Mouse (Mus musculus) gastrocnemius, postnatal 14 days (tissue): ENCODE results near the gene Sh3kbp1. TPM values are rescaled to one million over a fixed set of nuclear protein-coding genes. Genes with fewer than 3 reads are reported as not detected.

Experiments used
- DNase-seq: peaks from one replicate; pipeline ENCODE4 v3.0.0; 2021; ENCODE audit warnings: mixed read lengths
- intact Hi-C: fragments of 180-260 bp; cut with DNase I; formaldehyde crosslinking; loops from one replicate; pipeline ENCODE4 v1.15.1; 2025; ENCODE audit warnings: low total_unique reads
- total RNA-seq, 2 experiments: library from RNA; stranded (reverse); gene quantifications; 2 replicates each; pipeline ENCODE4 v1.2.3; 2021

Gene Sh3kbp1
- total RNA-seq, 2 experiments from 2014 or later = 25.0 to 26.0 TPM

DNA sequence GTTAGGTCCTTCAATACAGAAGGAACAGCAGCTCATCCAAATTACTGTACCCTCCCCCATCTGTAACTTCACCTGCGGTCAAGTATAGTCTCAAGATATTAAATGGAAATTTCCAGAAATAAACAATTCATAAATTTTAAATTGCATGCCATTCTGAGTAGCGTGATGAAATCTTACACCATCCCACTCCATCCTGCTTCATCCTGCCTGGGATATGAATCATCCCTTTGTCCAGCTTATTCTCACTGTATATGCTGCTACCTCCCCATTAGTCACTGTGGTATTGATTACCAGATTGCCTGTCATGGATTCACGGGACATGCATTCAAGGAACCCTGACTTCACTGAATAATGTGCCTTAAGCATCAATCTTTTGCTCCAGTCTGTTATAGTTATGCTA lies 104.3 kb downstream of the Sh3kbp1 start:
- no peak for DNase-seq
- intact Hi-C loops = no loop called here

DNA sequence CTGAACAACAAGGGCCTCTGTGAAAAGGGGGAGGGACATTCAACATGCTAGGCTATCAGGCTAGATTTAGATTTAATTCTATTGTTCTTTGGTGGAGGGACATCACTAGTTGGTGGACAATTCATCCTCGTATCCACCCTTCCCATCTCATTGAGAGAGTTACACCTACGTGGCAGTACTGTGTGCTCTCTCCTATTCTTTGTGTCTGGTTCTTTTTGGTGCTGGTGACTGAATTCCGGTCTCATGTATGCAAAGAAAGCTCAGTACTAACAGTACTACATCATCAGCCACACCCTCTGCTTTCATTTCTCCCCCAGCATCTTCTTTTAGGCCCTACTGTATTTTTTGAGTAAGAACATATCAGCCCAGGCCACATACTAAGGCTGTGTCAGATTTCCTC lies 105.8 kb downstream of the Sh3kbp1 start:
- no peak for DNase-seq
- intact Hi-C loops = no loop called here

DNA sequence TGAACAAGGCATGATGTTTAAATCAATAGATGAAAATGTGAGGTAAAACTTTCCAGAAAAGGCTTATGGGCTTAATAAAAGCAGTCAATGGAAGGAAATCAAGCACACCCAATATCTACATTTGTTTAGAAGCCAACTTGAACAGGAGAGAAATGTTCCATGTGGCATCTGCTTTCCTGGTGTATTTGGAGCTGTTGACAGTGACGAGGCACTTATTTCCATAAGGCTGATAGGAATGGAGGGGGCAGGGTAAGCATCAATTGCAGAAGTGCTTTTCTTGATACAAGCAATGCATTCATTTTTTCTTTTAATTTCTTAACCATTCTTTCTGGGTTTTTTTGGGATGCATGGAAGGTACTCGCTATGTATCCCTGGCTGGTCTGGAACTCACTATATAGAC lies 106.9 kb downstream of the Sh3kbp1 start:
- no peak for DNase-seq
- intact Hi-C loops = no loop called here

DNA sequence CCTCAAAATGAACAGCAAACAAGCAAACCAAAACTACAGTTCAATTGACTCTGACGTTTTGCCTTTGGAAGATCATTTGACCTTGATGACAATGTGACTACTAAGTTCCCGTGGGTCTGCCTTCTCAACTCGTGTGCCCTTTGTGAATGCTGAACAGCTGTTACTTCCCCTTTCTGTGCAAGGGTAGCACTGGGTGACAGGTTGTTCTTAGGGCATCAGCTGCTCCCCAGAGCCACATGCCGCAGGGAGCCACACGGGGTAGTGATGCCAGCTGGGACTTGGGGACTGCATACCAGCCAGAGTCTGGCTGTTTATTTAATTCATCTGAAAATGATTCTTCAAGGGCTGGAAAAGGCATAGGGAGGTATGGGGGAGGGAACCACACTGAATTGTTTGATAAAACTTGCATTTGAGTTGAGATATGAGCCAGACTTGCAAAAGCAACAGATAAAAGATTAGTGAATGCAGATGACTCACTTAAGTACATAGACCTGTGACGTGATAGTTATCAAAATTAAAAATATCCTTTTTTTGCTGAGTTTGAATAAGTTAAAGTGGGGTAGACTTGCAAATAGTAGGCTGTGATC lies 108.5 kb downstream of the Sh3kbp1 start:
- DNase-seq = no peak
- intact Hi-C loops = no loop called here

DNA sequence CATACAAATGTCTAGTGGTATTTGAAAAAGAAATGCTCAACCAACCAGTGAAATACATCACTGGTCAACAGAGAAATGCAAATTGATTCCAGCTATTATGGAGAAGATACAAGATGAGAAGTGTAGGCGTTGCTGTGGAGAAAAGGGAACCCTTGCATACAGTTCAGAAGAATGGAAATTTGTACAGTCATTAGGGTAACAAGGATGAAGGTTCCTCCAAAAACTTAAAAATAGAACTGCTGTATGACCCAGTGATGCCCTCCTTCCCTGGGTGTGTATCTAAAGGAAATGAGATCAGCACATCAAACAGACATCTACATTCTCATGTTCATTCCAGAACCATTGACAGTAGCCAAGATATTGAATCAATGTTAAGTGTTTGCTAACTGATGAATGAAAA lies 110.3 kb downstream of the Sh3kbp1 start:
- no peak for DNase-seq
- intact Hi-C loops = no loop called here

DNA sequence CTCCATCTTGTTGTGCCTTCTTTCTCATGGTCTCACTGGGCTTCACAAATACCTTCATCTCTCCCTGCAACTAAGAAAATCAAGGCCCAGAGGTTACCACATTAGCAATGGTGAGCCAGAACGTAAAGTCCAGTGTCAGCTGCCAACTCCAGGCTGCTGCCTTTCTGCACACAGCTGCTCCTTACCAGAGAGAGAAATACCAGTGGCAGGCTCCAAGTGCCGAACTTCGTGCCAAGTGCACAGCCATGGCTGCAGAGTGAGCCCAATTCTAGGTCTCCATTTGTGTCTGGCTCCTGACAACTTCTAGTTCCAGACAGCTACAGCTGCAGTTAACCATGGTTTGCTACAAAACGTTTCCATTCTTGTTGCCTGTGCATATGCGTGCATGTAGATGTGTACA lies 117.0 kb downstream of the Sh3kbp1 start:
- peak; percentile 52 for DNase-seq
- intact Hi-C loops = no loop called here

DNA sequence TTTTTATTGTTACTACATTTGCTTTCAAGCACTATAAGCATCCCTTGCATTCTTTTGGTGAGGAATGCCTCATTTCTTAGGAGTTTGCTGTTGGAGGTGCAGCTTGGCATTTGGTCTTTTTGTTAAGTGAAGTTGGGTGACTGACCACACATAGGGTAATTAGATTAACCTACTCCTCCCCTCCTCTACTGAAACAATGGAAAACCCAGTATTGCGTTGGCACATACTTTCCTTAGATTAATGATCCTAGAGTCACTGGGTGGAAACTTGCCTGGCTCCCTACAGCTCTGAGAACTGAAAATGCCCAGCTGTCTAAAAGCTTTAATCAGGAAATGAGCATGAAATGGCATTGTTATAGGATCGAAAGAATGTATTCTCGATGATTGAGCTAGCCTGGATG lies 117.5 kb downstream of the Sh3kbp1 start:
- intact Hi-C loops = no loop called here

DNA sequence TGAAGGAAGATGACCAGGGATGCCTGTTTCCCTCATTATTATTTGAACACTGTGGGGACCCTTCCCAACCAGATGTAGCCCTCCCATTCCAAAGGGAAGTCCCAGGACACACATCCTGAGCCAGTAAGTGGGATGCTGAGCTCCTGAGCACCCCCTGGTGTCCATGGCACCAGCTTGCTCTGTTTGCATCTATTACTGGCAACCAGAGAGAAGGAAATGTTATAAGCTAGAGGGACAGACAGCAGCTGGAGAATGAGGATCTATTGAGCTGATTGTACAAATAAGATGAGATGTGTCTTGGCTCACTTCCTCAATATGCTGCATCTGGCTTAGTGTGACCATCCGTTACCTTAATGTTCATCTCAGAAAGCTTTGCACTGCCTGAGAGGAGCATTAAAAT lies 124.8 kb downstream of the Sh3kbp1 start:
- DNase-seq = peak; percentile 26
- intact Hi-C loops = loop anchor here (5.0 kb wide), 1 partner anchor 125 kb away; the partner anchor contains the start of gene Sh3kbp1

More for the DNA sequence above, 117.5 kb downstream of the Sh3kbp1 start:
- DNase-seq = no peak

DNA sequence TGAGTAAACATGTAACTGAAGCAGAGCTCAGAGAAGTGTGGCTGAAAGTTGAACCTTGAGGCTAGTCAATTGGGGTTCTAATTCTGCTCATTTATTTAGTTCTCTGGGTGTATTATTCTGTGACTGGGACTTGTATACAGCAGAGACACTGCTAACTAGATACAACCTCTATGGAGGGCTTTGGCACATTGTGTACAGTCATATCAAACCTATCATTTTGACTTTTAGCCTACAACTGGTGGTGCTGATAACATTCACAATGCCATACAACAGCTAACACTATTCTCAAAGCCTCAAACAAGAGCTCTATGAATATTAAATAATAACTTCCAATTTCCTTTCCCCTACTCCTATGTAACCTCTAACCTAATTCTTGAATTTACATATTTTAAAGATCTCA lies 129.2 kb downstream of the Sh3kbp1 start:
- no peak for DNase-seq
- intact Hi-C loops = no loop called here

DNA sequence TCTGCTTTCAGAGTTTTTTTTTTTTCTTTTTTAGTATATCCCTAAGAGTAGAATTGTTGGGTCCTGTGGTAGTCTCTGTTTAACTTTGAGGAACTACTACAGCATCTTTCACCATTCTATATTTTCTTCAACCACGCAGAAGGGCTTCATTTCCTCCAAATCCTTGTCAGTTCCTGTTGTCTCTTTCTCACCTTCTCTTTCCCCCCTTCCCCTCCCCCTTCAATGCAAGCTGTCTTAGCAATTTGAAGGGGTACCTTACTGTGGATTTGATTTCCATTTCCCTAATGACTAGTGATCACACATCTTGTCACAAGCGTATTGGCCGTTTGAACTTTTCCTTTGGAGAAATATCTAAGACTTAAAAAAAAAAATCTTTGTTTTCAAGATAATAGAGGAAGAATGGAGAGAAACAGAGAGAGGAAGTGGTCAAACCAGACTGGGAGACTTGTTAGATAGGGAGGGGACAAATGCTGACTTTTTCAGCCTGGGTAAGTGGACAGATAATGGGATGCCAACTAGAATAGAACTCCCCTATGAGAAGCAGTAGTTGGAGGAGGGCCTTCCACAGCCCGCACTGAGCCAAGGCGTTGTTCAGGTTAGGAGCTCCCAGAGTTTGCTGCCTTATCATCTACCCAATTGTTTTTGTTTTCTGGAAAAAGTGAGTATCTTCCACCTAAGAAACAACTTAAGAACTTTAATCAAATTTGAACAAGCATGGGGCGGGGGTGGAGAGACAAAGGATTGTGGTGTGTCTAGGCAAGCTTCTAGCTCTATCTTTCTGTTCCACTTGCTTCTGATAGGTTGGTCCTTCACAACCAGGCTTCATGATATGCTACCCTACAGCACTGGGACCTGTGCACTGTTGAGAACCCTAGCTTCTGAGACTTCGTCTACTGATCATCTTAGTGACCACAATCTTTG lies 130.1 kb downstream of the Sh3kbp1 start:
- intact Hi-C loops = no loop called here

DNA sequence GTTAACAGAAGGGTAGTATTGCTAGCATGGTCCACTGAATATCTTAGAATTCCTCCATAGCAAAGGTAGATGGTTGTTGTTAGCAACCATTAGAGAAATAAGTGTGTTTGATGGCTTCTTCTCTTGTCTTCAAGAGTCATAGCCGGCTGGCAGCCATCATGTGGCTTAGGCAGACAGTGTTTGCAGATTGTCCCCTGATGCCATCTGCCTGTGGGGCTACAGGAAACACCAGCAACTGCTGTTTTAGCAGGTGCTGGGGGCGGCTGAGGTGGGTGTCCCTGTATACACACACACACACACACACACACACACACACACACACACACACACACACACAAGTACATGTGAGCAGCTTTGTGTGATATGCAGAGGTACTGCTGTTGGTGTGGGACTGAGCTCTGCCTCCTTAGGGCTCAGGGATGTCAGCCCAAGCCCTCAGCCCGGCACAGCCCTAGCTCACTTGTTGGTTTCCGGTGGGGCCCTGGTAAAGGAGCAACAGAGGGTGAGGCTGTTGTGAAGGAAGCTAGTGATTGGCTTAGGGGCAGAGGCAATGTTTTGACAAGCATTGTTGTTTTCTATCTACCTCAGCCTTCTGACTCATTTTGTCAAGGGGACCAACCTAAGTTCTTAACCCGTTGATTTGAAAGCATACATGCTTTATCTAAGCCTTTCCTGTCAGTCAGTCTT lies 130.9 kb downstream of the Sh3kbp1 start:
- intact Hi-C loops = no loop called here
- DNase-seq = no peak

More for the DNA sequence above, 130.1 kb downstream of the Sh3kbp1 start:
- no peak for DNase-seq

DNA sequence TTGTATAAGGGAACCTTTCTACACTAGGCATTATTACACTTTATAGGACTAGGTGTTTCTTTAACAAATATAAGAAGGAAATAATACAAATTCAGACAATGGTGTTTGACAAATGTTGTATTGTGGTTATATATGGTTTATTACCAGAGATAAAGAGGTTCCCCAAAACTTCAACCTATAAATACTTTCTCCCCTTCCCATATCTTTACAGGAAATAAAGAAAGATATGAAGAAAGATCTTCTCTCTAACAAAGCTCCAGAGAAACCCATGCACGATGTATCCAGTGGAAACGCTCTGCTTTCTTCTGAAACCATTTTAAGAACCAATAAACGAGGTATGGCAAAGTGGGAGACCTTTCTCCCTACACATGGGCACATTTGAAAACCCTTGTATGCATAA lies 136.7 kb downstream of the Sh3kbp1 start:
- intact Hi-C loops = no loop called here
- no peak for DNase-seq

DNA sequence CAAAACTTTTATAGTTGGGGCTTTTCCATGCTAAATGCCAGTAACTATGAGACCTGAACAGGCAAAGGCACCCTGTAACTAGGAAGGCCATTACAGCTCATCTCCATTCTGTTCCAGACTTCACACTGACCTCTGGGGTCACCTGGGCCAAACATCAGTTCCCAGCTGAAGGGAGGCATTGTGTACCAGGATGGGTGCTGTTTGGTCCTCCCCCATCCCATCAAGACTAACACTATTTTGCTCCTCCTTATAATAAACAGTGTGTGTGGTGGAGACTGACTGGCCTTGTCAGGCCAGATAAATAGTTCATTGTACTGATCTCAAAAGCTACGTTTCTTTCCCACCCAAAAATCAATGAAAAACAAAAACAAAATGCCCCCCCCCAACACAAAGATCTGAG lies 138.8 kb downstream of the Sh3kbp1 start:
- no peak for DNase-seq
- intact Hi-C loops = no loop called here

DNA sequence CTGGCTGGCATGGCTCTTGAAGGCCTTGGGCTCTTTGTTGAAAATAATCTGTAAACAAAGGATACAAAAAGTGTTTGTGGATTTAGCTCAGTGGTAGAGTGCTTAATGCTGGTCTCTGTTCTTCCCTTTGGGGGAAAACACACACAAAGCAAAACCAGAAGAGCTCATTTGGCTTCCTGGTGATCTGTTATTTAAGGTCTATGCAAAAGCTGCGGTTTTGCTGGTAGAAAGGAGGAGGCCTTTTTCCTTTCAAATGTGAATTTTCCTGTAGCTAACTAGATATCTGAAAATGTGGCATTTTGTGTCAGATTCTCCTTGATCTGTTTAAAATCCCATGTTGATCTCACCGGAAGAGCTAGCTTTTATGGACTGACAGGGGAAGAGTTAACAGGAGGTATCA lies 141.9 kb downstream of the Sh3kbp1 start:
- no peak for DNase-seq
- intact Hi-C loops = no loop called here

DNA sequence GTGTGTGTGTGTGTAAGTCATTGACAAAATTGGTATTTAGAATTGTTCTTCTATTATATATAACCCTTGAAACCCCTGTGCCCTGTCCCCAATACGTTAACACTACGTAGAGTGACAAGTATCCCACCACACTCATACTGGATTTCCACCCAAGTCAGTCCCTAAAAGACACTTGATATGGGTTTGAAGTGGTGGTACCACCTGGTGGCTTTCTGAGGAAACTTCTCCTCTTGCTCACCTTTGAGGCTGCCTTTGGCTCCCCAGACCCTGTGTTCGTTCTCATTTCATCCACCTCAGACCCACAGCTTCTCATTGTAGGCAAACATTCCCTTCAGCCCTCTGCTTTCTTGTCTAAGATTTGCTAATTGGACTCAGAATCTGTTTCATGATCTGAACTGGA lies 142.7 kb downstream of the Sh3kbp1 start:
- intact Hi-C loops = no loop called here
- DNase-seq = no peak

DNA sequence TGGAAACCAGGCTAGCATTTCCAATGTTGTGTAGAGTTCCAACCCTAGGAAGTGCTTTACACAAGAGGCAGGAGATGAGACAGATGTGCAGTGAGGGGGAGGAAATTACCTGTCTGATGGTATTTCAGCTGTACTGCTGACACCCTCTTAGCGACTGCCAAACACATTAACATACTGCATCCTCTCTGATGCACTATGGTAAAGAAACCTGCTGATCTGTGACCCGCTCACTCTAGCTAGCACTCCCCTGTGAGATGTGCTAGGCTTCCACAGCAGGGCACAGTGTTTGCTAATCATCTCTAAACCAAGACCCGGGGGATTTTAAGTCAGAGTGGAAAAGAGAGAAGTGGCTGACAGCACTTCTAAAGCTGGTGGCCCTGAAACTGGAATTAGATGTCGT lies 145.1 kb downstream of the Sh3kbp1 start:
- intact Hi-C loops = no loop called here
- DNase-seq = no peak

DNA sequence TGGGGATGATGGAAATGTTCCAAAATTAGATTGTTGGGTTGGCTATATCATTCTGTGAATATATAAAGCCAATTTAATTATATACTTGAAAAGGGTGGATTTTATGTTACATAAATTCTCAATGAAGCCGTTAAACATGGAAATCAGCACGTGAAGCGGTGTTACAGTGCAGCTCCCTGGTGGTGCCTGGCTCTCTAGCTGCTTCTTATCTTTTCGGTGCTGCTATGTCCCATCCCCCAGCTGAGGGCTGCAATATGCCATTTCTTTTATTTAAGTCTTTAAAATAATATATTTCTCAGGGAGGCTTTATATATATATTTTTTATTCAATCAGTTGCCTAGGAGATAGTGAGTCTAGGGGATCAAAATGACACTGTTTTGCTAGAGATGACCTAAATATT lies 148.0 kb downstream of the Sh3kbp1 start:
- intact Hi-C loops = no loop called here
- DNase-seq = no peak

DNA sequence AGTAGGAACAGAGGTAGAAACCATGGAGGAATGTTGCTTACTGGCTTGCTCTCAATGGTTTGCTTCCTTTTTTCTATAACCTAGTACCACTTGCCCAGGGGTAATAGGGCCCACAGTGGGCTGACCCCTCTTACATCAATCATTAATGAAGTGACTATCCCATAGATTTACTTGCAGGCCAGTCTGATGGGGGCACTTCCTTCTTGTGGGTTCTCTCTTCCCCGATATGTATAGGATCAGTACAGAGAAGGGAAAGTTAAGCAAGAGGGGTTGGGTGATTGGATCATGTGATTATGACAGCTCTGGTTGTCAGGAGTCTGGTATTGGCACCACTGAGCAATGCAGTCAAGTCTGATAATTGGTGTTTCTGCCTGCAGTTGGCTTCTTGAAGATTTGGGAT lies 151.7 kb downstream of the Sh3kbp1 start:
- DNase-seq = no peak
- intact Hi-C loops = no loop called here

DNA sequence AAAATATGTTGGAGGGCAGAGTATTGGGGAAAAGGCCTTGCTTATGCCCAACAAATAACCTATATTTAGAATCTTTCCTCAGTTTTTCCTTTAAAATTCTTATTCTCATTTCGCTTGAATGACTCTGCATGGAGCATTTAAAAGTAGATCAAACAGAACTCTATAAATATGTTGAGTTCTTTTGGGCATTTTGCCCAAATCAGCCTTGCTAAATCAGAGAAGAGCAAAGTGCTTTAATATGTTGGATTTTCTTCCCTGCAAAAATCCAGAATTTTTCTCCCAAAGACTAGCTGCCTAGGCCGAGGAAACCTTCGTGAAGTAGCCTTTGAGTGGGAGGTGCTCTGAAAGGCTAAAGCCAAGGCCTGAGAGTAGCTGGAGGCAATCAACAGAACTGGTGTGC lies 163.4 kb downstream of the Sh3kbp1 start:
- intact Hi-C loops = no loop called here
- DNase-seq = no peak

DNA sequence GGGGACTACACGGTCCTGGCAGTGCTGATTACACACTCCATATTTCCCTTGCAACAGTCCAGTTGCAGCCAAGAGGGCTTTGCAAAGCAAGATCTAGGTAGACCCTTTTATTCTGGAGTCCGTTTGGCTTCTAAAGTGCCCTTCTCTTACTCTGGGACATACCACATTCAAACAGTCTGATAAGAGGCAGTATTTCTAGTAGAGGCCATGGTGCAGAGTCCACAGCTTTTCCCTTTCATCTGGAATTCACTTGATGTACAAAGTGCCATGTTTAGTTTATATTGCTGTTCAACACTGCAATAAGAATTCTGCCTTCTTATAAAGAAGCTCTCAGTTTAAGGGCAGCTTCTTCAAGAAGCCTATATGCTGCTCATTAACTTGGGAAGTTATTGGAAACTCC lies 168.5 kb downstream of the Sh3kbp1 start:
- DNase-seq = no peak
- intact Hi-C loops = no loop called here

DNA sequence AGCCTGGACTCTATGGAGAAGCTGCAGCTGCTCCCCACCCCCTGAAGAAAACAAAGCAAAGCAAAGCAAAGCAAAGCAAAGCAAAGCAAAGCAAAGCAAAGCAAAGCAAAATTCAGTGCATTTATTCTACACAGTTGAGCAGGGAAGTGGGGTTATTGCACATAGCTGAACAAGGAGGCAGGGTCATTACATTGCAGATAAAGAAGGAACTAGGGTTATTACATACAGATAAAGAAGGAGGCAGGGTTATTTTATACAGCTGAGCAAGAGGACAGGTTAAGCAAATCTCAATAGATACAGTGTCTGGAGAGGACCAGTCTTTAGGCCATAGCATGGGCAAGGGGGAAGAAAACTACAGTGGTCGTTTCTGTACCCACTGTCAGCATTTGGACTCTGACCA lies 177.3 kb downstream of the Sh3kbp1 start:
- intact Hi-C loops = no loop called here
- no peak for DNase-seq
